Mouse (Mus musculus): ENCODE results near the gene Frmd8. TPM values are rescaled to one million over a fixed set of nuclear protein-coding genes. Genes with fewer than 3 reads are reported as not detected.

Gene Frmd8
- total and polyA plus RNA-seq, 2 experiments: 5.2 to 14.2 TPM

DNA sequence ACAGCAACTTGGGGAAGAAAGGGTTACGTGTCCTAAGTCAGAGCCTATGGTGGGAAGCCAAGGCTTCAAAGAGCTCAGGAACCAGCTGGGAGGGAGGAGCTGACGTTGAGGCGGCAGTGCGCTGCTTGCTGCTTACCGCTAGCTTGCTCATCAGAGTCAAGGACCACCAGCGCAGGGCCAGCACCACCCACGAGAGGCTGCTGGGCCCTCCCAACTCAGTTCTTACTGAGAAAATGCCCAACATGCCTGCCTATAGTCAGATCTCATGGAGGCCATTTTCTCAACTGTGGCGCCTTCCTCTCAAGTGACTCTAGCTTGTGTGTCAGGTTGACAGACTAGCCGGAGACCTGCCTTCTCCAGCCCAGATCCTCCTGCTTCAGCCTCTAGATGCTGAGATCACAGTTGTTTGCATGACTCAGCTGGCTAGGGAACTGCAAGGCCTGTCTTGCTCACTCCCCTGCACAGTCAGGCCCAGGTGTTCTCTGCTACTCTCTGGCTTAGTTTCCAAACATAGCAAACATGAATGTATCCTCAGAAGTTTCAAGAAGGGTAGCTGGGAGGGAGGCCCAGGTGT, 51.7 kb downstream of the Frmd8 start:
- Histone ChIP-seq H3K27ac (replicated peaks; ENCODE audit: insufficient read depth, low read depth, low read length) (peak overlapping the region; percentile 25), H3K4me1 (ENCODE audit: control insufficient read depth, insufficient read depth, low read length) (peaks cover 25% of the 10 kb centered on the region), H3K36me3 (ENCODE audit: control insufficient read depth, insufficient read depth, low read length) (peaks cover 36% of the 10 kb centered on the region), H3K4me3 (ENCODE audit: insufficient read depth, low read depth, low read length) (no peak overlapping the region), H3K79me2 (ENCODE audit: control insufficient read depth, insufficient read depth, low read length) (no peaks in the 10 kb centered on the region), H3K9ac (ENCODE audit: low read depth, low read length) (0 out of 2 replicates have a peak overlapping the region, but pooled peaks have one; percentile 24), H3K27me3 (ENCODE audit: control insufficient read depth, insufficient read depth, low read length) (no peaks in the 10 kb centered on the region)
- WGBS: 32% methylated on average over 9 of the region's 9 CpGs
- TF ChIP-seq CTCF (IDR thresholded peaks at IDR 0.05; ENCODE audit: low read depth, low read length) (peak; percentile 24; the same call in 1 of the 2 replicates), POLR2A (IDR thresholded peaks at IDR 0.05; ENCODE audit: extremely low read depth, insufficient read depth, low read length) (peak; percentile 28; the same call in 1 of the 2 replicates)
- peak; percentile 73 for DNase-seq (ENCODE audit: extremely low read depth, low read depth, low spot score)

DNA sequence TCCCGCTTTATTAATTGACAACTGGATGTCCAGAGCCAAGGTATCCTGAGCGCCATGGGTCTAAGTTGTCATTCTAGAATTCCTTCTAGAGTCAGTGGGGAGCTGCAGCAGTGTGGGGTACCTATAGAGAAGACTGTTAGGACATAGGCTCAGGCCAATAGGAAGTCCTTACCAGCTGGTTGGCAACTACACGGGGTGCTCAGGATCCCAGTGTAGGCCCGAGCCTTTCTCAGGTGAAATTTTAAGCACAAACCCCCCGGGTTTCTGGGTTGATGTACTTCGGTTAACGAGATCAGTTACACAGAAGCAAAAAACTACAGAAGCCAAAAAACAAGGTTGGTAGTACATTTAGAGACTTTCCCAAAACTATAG, 52.3 kb downstream of the Frmd8 start:
- H3K4me1 ChIP-seq (ENCODE audit: control insufficient read depth, insufficient read depth, low read length): peaks cover 22% of the 10 kb centered on the region
- H3K79me2 ChIP-seq (ENCODE audit: control insufficient read depth, insufficient read depth, low read length): no peaks in the 10 kb centered on the region
- peak; percentile 64 for DNase-seq (ENCODE audit: extremely low read depth, low read depth, low spot score)
- no peaks in the 10 kb centered on the region for H3K27me3 ChIP-seq (ENCODE audit: control insufficient read depth, insufficient read depth, low read length)
- no peak for TF ChIP-seq CTCF (IDR thresholded peaks at IDR 0.05; ENCODE audit: low read depth, low read length)
- no peak for TF ChIP-seq POLR2A (IDR thresholded peaks at IDR 0.05; ENCODE audit: extremely low read depth, insufficient read depth, low read length)
- peak overlapping the region; percentile 55; the same call in 1 of the 2 replicates for H3K27ac ChIP-seq (replicated peaks; ENCODE audit: insufficient read depth, low read depth, low read length)
- H3K9ac ChIP-seq (ENCODE audit: low read depth, low read length): no peak overlapping the region; the same call in 1 of the 2 replicates
- no peak overlapping the region for H3K4me3 ChIP-seq (ENCODE audit: insufficient read depth, low read depth, low read length)
- peaks cover 33% of the 10 kb centered on the region for H3K36me3 ChIP-seq (ENCODE audit: control insufficient read depth, insufficient read depth, low read length)
- WGBS: 31% methylated on average over 7 of the region's 7 CpGs

DNA sequence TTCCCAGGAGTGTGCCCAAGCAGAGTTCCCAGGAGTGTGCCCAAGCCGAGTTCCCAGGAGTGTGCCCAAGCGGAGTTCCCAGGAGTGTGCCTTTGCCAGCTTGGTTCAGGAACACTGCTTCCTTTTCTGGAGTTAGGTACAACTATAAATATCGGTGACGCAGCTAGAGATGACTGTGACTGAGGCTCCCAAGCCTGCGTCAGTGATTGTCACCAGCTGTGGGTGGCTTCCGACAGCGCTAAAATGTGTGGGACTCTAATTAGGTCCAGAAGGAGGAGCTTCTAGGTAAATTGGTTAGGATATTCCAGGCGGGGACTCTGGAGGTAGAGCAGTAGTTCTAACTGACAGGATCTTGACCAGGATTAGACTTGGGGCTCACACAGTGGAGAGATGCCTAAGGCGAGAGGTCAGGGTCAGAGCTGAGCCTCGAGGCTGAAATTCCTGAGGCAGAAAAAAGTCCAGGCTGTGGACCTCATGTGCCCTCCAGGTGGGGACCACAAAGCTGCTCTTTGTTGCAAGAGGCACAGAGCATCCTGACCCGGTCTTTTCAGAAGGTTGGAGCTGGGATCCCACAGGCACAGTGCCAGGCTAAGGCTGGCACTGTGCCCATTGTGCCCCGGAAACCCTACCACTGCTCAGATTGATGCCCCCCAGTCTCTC, 52.8 kb downstream of the Frmd8 start:
- H3K4me1 ChIP-seq (ENCODE audit: control insufficient read depth, insufficient read depth, low read length): peaks cover 19% of the 10 kb centered on the region
- peak; percentile 68 for DNase-seq (ENCODE audit: extremely low read depth, low read depth, low spot score)
- 16% methylated on average over 12 of the region's 12 CpGs for WGBS

DNA sequence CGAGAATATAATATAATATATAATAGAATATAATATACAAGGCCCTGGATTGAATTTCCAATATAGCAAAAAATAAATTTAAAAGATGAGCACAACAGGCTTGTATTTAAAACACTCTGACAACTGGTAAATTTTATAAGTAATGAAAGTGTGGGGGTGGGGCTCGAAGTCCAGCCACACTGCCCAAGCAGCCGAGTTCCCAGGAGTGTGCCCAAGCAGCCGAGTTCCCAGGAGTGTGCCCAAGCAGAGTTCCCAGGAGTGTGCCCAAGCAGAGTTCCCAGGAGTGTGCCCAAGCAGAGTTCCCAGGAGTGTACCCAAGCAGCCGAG, 53.3 kb downstream of the Frmd8 start:
- H3K9ac ChIP-seq (ENCODE audit: low read depth, low read length): no peak overlapping the region
- H3K27ac ChIP-seq (replicated peaks; ENCODE audit: insufficient read depth, low read depth, low read length): peak overlapping the region; percentile 55; the same call in 1 of the 2 replicates
- 34% methylated on average over 5 of the region's 5 CpGs for WGBS
- no peak for DNase-seq (ENCODE audit: extremely low read depth, low read depth, low spot score)
- no peak overlapping the region for H3K4me3 ChIP-seq (ENCODE audit: insufficient read depth, low read depth, low read length)
- H3K79me2 ChIP-seq (ENCODE audit: control insufficient read depth, insufficient read depth, low read length): no peaks in the 10 kb centered on the region
- peaks cover 19% of the 10 kb centered on the region for H3K4me1 ChIP-seq (ENCODE audit: control insufficient read depth, insufficient read depth, low read length)
- no peaks in the 10 kb centered on the region for H3K27me3 ChIP-seq (ENCODE audit: control insufficient read depth, insufficient read depth, low read length)
- TF ChIP-seq CTCF (IDR thresholded peaks at IDR 0.05; ENCODE audit: low read depth, low read length): no peak
- TF ChIP-seq POLR2A (IDR thresholded peaks at IDR 0.05; ENCODE audit: extremely low read depth, insufficient read depth, low read length): no peak
- H3K36me3 ChIP-seq (ENCODE audit: control insufficient read depth, insufficient read depth, low read length): peaks cover 25% of the 10 kb centered on the region

More for the DNA sequence above, 52.8 kb downstream of the Frmd8 start:
- no peaks in the 10 kb centered on the region for H3K79me2 ChIP-seq (ENCODE audit: control insufficient read depth, insufficient read depth, low read length)
- H3K27ac ChIP-seq (replicated peaks; ENCODE audit: insufficient read depth, low read depth, low read length): peak overlapping the region; percentile 55; the same call in 1 of the 2 replicates
- no peak overlapping the region for H3K4me3 ChIP-seq (ENCODE audit: insufficient read depth, low read depth, low read length)
- no peak overlapping the region; the same call in 1 of the 2 replicates for H3K9ac ChIP-seq (ENCODE audit: low read depth, low read length)
- no peaks in the 10 kb centered on the region for H3K27me3 ChIP-seq (ENCODE audit: control insufficient read depth, insufficient read depth, low read length)
- TF ChIP-seq POLR2A (IDR thresholded peaks at IDR 0.05; ENCODE audit: extremely low read depth, insufficient read depth, low read length) (0 out of 2 replicates have a peak, but pooled peaks have one; percentile 15), CTCF (IDR thresholded peaks at IDR 0.05; ENCODE audit: low read depth, low read length) (0 out of 2 replicates have a peak, but pooled peaks have one; percentile 12)
- H3K36me3 ChIP-seq (ENCODE audit: control insufficient read depth, insufficient read depth, low read length): peaks cover 28% of the 10 kb centered on the region

DNA sequence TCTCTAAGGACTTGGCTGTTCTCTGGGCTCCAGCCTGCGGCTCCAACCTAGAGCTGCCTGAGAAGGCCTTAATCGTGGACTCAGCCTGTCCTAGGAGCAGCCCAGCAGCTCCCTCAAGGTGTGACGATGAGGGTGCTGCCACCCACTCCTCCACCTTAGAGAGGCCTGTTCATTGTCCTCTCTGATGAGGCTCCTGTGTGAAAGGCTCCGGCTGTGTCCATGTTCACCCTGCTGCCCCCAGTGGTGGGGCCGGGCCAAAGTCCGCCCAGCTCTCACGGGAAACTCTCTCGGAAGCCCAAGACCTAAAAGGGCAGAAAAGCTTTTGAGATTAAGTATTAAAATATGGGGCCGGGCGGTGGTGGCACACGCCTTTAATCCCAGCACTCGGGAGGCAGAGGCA, 55.5 kb downstream of the Frmd8 start:
- no peak for DNase-seq (ENCODE audit: extremely low read depth, low read depth, low spot score)
- no peak overlapping the region for H3K4me3 ChIP-seq (ENCODE audit: insufficient read depth, low read depth, low read length)
- H3K27ac ChIP-seq (replicated peaks; ENCODE audit: insufficient read depth, low read depth, low read length): peak overlapping the region; percentile 58
- WGBS: 23% methylated on average over 12 of the region's 12 CpGs
- H3K9ac ChIP-seq (ENCODE audit: low read depth, low read length): no peak overlapping the region; the same call in 1 of the 2 replicates
- no peaks in the 10 kb centered on the region for H3K79me2 ChIP-seq (ENCODE audit: control insufficient read depth, insufficient read depth, low read length)
- peaks cover 14% of the 10 kb centered on the region for H3K4me1 ChIP-seq (ENCODE audit: control insufficient read depth, insufficient read depth, low read length)
- peaks cover 4% of the 10 kb centered on the region; the same call in 1 of the 2 replicates for H3K36me3 ChIP-seq (ENCODE audit: control insufficient read depth, insufficient read depth, low read length)
- TF ChIP-seq POLR2A (IDR thresholded peaks at IDR 0.05; ENCODE audit: extremely low read depth, insufficient read depth, low read length) (no peak), CTCF (IDR thresholded peaks at IDR 0.05; ENCODE audit: low read depth, low read length) (peak; percentile 39; the same call in 1 of the 2 replicates)
- H3K27me3 ChIP-seq (ENCODE audit: control insufficient read depth, insufficient read depth, low read length): no peaks in the 10 kb centered on the region

Data from liver, adult 2 months (tissue).